Mouse (Mus musculus): Measurements from ENCODE around the gene Tmem233. TPM values are rescaled to one million over a fixed set of nuclear protein-coding genes. Genes with fewer than 3 reads are reported as not detected.

Gene Tmem233
- total and polyA plus RNA-seq, 2 experiments from 2014 or later = not detected

DNA sequence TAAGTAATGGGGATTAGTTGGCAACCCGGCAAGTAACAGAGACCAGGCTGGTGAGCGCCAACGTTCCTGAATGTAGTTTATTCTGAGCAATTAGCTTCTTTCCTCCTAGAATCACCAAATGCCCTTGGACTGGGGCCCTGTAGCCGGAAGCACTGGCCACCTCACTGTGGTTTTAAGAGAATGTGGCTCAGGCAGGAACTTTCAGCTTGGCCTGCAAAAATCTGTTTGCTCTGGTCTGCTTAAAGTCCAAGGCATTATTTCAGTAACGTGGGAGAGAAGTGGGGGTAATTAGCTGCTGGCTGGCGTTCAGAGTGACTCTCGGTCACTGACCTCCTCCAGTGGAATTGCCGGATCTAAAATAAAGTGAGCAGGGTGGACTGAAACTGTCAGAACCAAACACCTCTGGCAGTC, 59.8 kb downstream of the Tmem233 start:
- Histone ChIP-seq H3K9ac (replicated peaks; ENCODE audit: low read length) (peak overlapping the region; percentile 77; the same call in 1 of the 2 replicates), H3K27me3 (ENCODE audit: insufficient read depth, low read length) (no peaks in the 10 kb centered on the region), H3K36me3 (ENCODE audit: insufficient read depth, low read length) (peaks cover 32% of the 10 kb centered on the region), H3K27ac (peak overlapping the region; percentile 79; the same call in 1 of the 2 replicates), H3K4me2 (ENCODE audit: low read depth, low read length) (peak overlapping the region; percentile 97), H3K9me3 (ENCODE audit: low read length) (no peaks in the 10 kb centered on the region), H3K4me3 (ENCODE audit: low read length) (peak overlapping the region; percentile 86), H3K4me1 (ENCODE audit: insufficient read depth, low read length) (peaks cover 4% of the 10 kb centered on the region; the same call in 1 of the 2 replicates)
- ATAC-seq (no peak), DNase-seq (ENCODE audit: low spot score) (peak; percentile 31)
- TF ChIP-seq CTCF (IDR thresholded peaks at IDR 0.05; ENCODE audit: low read depth) = no peak
- WGBS = 24% methylated on average over 8 of the region's 8 CpGs

GRCm38 (mm10) chr5:116022658-116023200, 60.3 kb downstream of the Tmem233 start:
- TF ChIP-seq CTCF (IDR thresholded peaks at IDR 0.05; ENCODE audit: low read depth) = no peak
- WGBS = 86% methylated on average over 7 of the region's 7 CpGs
- Histone ChIP-seq H3K4me2 (ENCODE audit: low read depth, low read length) (peak overlapping the region; percentile 97), H3K27ac (no peak overlapping the region), H3K27me3 (ENCODE audit: insufficient read depth, low read length) (no peaks in the 10 kb centered on the region), H3K36me3 (ENCODE audit: insufficient read depth, low read length) (peaks cover 37% of the 10 kb centered on the region), H3K4me3 (ENCODE audit: low read length) (peak overlapping the region; percentile 86; the same call in 1 of the 2 replicates), H3K4me1 (ENCODE audit: insufficient read depth, low read length) (peaks cover 4% of the 10 kb centered on the region; the same call in 1 of the 2 replicates), H3K9me3 (ENCODE audit: low read length) (no peaks in the 10 kb centered on the region), H3K9ac (replicated peaks; ENCODE audit: low read length) (no peak overlapping the region)
- DNase-seq (ENCODE audit: low spot score) (no peak), ATAC-seq (no peak)

GRCm38 (mm10) chr5:116022131-116022530, 60.9 kb downstream of the Tmem233 start:
- Histone ChIP-seq H3K4me1 (ENCODE audit: insufficient read depth, low read length) (peaks cover 4% of the 10 kb centered on the region; the same call in 1 of the 2 replicates), H3K4me3 (ENCODE audit: low read length) (no peak overlapping the region), H3K27me3 (ENCODE audit: insufficient read depth, low read length) (no peaks in the 10 kb centered on the region), H3K9ac (replicated peaks; ENCODE audit: low read length) (no peak overlapping the region), H3K36me3 (ENCODE audit: insufficient read depth, low read length) (peaks cover 42% of the 10 kb centered on the region), H3K4me2 (ENCODE audit: low read depth, low read length) (no peak overlapping the region), H3K27ac (no peak overlapping the region), H3K9me3 (ENCODE audit: low read length) (no peaks in the 10 kb centered on the region)
- TF ChIP-seq CTCF (IDR thresholded peaks at IDR 0.05; ENCODE audit: low read depth) = no peak
- WGBS = 95% methylated on average over 12 of the region's 12 CpGs
- DNase-seq (ENCODE audit: low spot score) = no peak
- ATAC-seq = no peak

GRCm38 (mm10) chr5:116021552-116021951, 61.5 kb downstream of the Tmem233 start:
- Histone ChIP-seq H3K9ac (replicated peaks; ENCODE audit: low read length) (no peak overlapping the region), H3K4me3 (ENCODE audit: low read length) (no peak overlapping the region), H3K27me3 (ENCODE audit: insufficient read depth, low read length) (no peaks in the 10 kb centered on the region), H3K27ac (no peak overlapping the region), H3K4me1 (ENCODE audit: insufficient read depth, low read length) (peaks cover 4% of the 10 kb centered on the region; the same call in 1 of the 2 replicates), H3K36me3 (ENCODE audit: insufficient read depth, low read length) (peaks cover 48% of the 10 kb centered on the region), H3K9me3 (ENCODE audit: low read length) (no peaks in the 10 kb centered on the region), H3K4me2 (ENCODE audit: low read depth, low read length) (no peak overlapping the region)
- TF ChIP-seq CTCF (IDR thresholded peaks at IDR 0.05; ENCODE audit: low read depth) = no peak
- DNase-seq (ENCODE audit: low spot score) (no peak), ATAC-seq (no peak)
- WGBS = 90% methylated on average over 14 of the region's 14 CpGs

DNA sequence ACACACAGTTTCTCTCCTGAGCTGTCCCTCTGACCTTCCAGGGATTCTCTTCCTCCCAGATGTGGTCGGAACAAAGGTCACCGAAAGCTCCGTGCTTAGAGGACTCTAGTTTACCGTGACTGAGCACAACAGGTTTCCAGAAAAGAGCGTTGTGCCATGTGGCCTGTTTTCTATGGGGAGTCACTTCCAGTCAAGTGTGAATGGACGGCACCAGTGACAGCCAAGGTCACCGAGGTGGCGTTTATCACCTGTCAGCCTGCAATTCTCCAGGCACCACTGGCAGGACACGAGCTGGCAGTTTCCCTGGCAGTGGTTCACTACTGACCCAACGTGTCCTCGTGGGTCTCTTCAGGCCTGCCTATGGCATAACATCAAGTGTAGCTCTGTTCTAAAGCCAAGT, 63.7 kb downstream of the Tmem233 start:
- TF ChIP-seq CTCF (IDR thresholded peaks at IDR 0.05; ENCODE audit: low read depth) = no peak
- no peak for DNase-seq (ENCODE audit: low spot score)
- Histone ChIP-seq H3K27me3 (ENCODE audit: insufficient read depth, low read length) (no peaks in the 10 kb centered on the region), H3K27ac (no peak overlapping the region), H3K4me3 (ENCODE audit: low read length) (no peak overlapping the region), H3K9ac (replicated peaks; ENCODE audit: low read length) (no peak overlapping the region), H3K9me3 (ENCODE audit: low read length) (no peaks in the 10 kb centered on the region), H3K36me3 (ENCODE audit: insufficient read depth, low read length) (peaks cover 70% of the 10 kb centered on the region), H3K4me2 (ENCODE audit: low read depth, low read length) (no peak overlapping the region), H3K4me1 (ENCODE audit: insufficient read depth, low read length) (peaks cover 4% of the 10 kb centered on the region; the same call in 1 of the 2 replicates)
- no peak for ATAC-seq
- WGBS = 82% methylated on average over 11 of the region's 11 CpGs

DNA sequence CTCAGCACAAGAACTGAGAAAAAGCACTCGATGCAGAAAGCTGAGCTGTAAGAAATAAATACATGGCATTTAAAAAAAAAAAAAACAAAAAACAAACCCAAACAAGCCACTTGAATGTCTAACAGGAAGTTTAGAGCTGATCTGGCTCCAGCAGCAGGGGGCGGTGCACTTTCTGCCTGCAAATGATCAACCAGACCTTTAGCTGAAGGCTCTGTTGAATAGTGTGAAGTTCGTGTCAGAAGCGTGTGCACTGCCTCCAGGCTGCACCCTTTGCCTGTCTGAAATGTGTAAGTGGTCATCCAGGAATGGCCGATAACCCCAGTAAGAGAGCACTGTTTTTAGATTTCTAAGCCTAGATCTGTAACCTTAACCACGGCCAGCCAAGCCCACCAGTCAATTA, 64.3 kb downstream of the Tmem233 start:
- TF ChIP-seq CTCF (IDR thresholded peaks at IDR 0.05; ENCODE audit: low read depth) = peak; percentile 14; the same call in 1 of the 2 replicates
- H3K4me3 ChIP-seq (ENCODE audit: low read length) = no peak overlapping the region
- 88% methylated on average over 6 of the region's 6 CpGs for WGBS
- DNase-seq (ENCODE audit: low spot score) (no peak), ATAC-seq (no peak)
- no peaks in the 10 kb centered on the region for H3K27me3 ChIP-seq (ENCODE audit: insufficient read depth, low read length)
- H3K9me3 ChIP-seq (ENCODE audit: low read length) = no peaks in the 10 kb centered on the region
- H3K36me3 ChIP-seq (ENCODE audit: insufficient read depth, low read length) = peaks cover 76% of the 10 kb centered on the region
- H3K4me1 ChIP-seq (ENCODE audit: insufficient read depth, low read length) = peaks cover 4% of the 10 kb centered on the region; the same call in 1 of the 2 replicates
- H3K4me2 ChIP-seq (ENCODE audit: low read depth, low read length) = no peak overlapping the region
- no peak overlapping the region for H3K9ac ChIP-seq (replicated peaks; ENCODE audit: low read length)
- no peak overlapping the region for H3K27ac ChIP-seq

DNA sequence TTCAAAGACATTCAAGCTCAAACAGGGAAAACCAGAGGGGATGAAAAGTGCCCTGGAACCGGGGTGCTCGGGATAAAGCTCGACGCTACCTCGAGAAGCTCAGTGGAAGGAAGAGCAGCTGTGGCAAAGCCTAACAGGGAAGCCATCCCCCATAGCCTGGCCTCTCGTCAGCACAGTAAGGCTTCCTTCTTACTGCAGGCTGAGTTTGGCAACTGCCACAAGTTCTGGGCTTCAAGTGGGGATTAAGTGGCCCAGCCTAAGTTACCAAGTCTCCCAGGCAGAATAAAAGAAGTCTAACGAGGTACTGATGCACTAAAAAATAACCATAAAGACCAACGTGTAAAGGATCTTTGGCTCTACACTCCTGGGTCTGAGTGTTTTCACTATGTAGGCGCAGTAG, 64.8 kb downstream of the Tmem233 start:
- Histone ChIP-seq H3K4me3 (ENCODE audit: low read length) (no peak overlapping the region), H3K27me3 (ENCODE audit: insufficient read depth, low read length) (no peaks in the 10 kb centered on the region), H3K36me3 (ENCODE audit: insufficient read depth, low read length) (peaks cover 80% of the 10 kb centered on the region), H3K27ac (no peak overlapping the region), H3K9me3 (ENCODE audit: low read length) (no peaks in the 10 kb centered on the region), H3K4me2 (ENCODE audit: low read depth, low read length) (no peak overlapping the region), H3K9ac (replicated peaks; ENCODE audit: low read length) (no peak overlapping the region), H3K4me1 (ENCODE audit: insufficient read depth, low read length) (peaks cover 2% of the 10 kb centered on the region; the same call in 1 of the 2 replicates)
- DNase-seq (ENCODE audit: low spot score) (no peak), ATAC-seq (no peak)
- TF ChIP-seq CTCF (IDR thresholded peaks at IDR 0.05; ENCODE audit: low read depth) = no peak
- WGBS = 91% methylated on average over 9 of the region's 9 CpGs

Data from hindbrain, postnatal 0 days (tissue).